Mouse (Mus musculus) lung, postnatal 0 days (tissue): ENCODE results near the gene Afdn. TPM values are rescaled to one million over a fixed set of nuclear protein-coding genes. Genes with fewer than 3 reads are reported as not detected.

Experiments used
- ATAC-seq: fragments of 200-750 bp; cut with Nextera tagmentation; 2 replicates; pipeline ENCODE4 v1.8.0; 2017; ENCODE audit warnings: moderate library complexity
- DNase-seq: peaks from one replicate; pipeline ENCODE4 v3.0.0-alpha.2; 2016; ENCODE audit warnings: low spot score
- H3K27ac ChIP-seq: fragments of 300-500 bp; sonication (generic); 2 replicates; pipeline ENCODE4 v1.5.1; 2014; ENCODE audit warnings: antibody characterized with exemption, mild to moderate bottlenecking, low read length, mixed read lengths
- H3K27me3 ChIP-seq: fragments of 300-500 bp; sonication (generic); replicated peaks from 2 replicates; pipeline ENCODE4 v1.6.1; 2014; ENCODE audit warnings: low read length, mixed read lengths; ENCODE audit not compliant: insufficient read depth
- H3K36me3 ChIP-seq: fragments of 300-500 bp; sonication (generic); 2 replicates; pipeline ENCODE4 v1.6.1; 2014; ENCODE audit warnings: low read length, mixed read lengths; ENCODE audit not compliant: insufficient read depth
- H3K4me1 ChIP-seq: fragments of 300-500 bp; sonication (generic); 2 replicates; pipeline ENCODE4 v1.6.1; 2014; ENCODE audit warnings: antibody characterized with exemption, low read depth, low read length, mixed read lengths; ENCODE audit not compliant: insufficient read depth
- H3K4me2 ChIP-seq: fragments of 300-500 bp; sonication (generic); replicated peaks from 2 replicates; pipeline ENCODE4 v1.6.1; 2014; ENCODE audit warnings: low read depth, mild to moderate bottlenecking, low read length, moderate library complexity, mixed read lengths
- H3K4me3 ChIP-seq: fragments of 300-500 bp; sonication (generic); 2 replicates; pipeline ENCODE4 v1.5.1; 2014; ENCODE audit warnings: low read depth, low read length
- H3K9ac ChIP-seq: fragments of 300-500 bp; sonication (generic); replicated peaks from 2 replicates; pipeline ENCODE4 v1.6.1; 2014; ENCODE audit warnings: low read depth, mild to moderate bottlenecking
- H3K9me3 ChIP-seq: fragments of 300-500 bp; sonication (generic); 2 replicates; pipeline ENCODE4 v1.6.1; 2016; ENCODE audit warnings: low read length, mixed read lengths
- CTCF ChIP-seq: IDR thresholded peaks from 2 replicates; pipeline ENCODE4 v1.5.1; 2016; ENCODE audit warnings: antibody characterized with exemption, mild to moderate bottlenecking
- EP300 ChIP-seq: IDR thresholded peaks from 2 replicates; pipeline ENCODE4 v1.6.1; 2016; ENCODE audit warnings: antibody characterized with exemption, mild to moderate bottlenecking, control low read depth
- WGBS: fragments of 180-500 bp; shearing (Covaris S2); extraction: QIAGEN DNeasy Blood & Tissue Kit; methylation state at CpG from one replicate; pipeline ENCODE4 v1.1.7; 2014; 5-methylcytosine and 5-hydroxymethylcytosine counted together
- polyA plus RNA-seq: library from polyadenylated mRNA; unstranded; fragments of >200 nt; fragmentation: Nextera tagmentation; extraction: Ambion mirVana; gene quantifications from 2 replicates; pipeline ENCODE4 v1.2.1, GENCODE M21; 2015

Gene Afdn
- 148 and 161 TPM in 2 replicates for polyA plus RNA-seq

DNA sequence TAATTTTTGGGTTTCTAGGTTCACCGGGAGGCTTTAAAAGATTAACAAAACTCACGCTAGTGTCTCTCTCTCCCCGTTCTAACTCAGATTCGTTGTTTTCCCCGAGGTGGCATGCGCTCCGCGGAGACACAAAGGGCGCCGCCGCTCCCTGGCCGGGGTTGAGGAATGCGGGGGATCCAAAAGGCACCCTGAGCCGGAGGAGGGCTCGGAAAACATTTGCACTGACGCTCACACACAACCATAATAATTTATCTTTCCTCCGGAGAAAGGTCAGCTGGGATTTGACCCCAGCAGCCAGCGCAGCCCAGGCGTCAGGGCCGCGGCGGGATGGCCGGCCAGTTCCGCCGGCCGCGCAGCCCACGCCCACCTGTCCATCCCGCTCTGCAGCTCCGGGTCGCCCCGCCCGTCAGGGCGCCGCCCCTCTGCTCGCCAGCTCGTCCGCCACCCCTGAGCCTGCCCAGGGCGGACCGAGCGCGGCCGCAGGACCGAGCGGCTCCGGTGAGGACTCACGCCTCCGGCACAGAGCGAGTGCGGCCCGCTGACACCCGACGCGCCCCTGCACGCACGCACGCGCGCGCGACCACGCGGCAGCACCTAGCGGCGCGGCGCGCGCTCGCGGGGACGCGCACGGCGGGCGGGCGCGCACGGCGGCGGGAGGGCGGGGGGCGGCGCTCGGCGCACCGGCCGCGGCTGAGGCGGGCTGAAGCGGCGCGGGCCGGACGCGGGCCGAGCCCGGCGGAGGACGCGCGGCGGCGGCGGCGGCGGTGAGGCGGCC, at the start of gene Afdn:
Gene Afdn (plus strand): TSS at position 687 of the 775 bp plus-strand sequence.
- Histone ChIP-seq H3K4me1 (no peaks in the 10 kb centered on the region; the same call in 1 of the 2 replicates), H3K4me3 (peak within 1 kb of the TSS; percentile 85), H3K9me3 (no peaks in the 10 kb centered on the region), H3K27me3 (no peaks in the 10 kb centered on the region), H3K27ac (peak within 1 kb of the TSS; percentile 97), H3K4me2 (peak within 1 kb of the TSS; percentile 99), H3K9ac (peak within 1 kb of the TSS; percentile 76), H3K36me3 (no peaks in the 10 kb centered on the region)
- peak; percentile 94 for ATAC-seq
- peak; percentile 90 for DNase-seq
- no peak for TF ChIP-seq EP300
- no peak for TF ChIP-seq CTCF
- WGBS: under 1% methylated on average over 61 of the region's 108 CpGs

- Histone ChIP-seq H3K27me3 (no peaks in the 10 kb centered on the region), H3K4me1 (no peaks in the 10 kb centered on the region; the same call in 1 of the 2 replicates), H3K36me3 (no peaks in the 10 kb centered on the region), H3K27ac (no peak overlapping the region), H3K4me3 (no peak overlapping the region), H3K9ac (no peak overlapping the region), H3K9me3 (no peaks in the 10 kb centered on the region), H3K4me2 (no peak overlapping the region)
- WGBS: 70% methylated on average over 5 of the region's 5 CpGs
- ATAC-seq: no peak
- no peak for DNase-seq
- TF ChIP-seq CTCF (no peak), EP300 (no peak)
Observed at GRCm38 (mm10) chr17:13711173-13711572, 49.2 kb upstream of the Afdn start.

GRCm38 (mm10) chr17:13712116-13712515, 48.2 kb upstream of the Afdn start:
- Histone ChIP-seq H3K27ac (no peak overlapping the region), H3K4me1 (no peaks in the 10 kb centered on the region; the same call in 1 of the 2 replicates), H3K36me3 (no peaks in the 10 kb centered on the region), H3K27me3 (no peaks in the 10 kb centered on the region), H3K4me3 (no peak overlapping the region), H3K4me2 (no peak overlapping the region), H3K9me3 (no peaks in the 10 kb centered on the region), H3K9ac (no peak overlapping the region)
- TF ChIP-seq EP300 (no peak), CTCF (no peak)
- no peak for DNase-seq
- 71% methylated on average over 6 of the region's 6 CpGs for WGBS
- no peak for ATAC-seq

DNA sequence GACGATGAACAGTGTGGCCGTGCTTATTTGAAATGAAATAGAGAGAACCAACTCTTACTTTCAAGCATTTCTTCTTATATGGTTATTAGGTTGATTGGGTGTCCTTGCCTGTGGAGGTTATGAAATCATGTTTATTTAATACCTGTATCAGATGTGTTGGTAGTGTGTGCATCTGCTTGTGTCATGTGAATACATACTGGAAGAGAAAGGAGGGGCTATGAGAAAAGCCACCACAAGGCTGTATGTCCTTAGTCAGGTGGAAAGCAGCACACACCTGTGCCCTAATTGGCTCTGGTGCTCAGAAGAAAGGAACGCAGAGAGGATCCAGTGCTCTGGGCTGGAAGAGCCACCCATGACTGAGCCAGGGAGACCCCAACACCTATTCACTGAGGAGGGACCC, 47.8 kb upstream of the Afdn start:
- Histone ChIP-seq H3K4me1 (no peaks in the 10 kb centered on the region; the same call in 1 of the 2 replicates), H3K27me3 (no peaks in the 10 kb centered on the region), H3K9ac (no peak overlapping the region), H3K27ac (no peak overlapping the region), H3K4me2 (no peak overlapping the region), H3K4me3 (no peak overlapping the region), H3K9me3 (no peaks in the 10 kb centered on the region), H3K36me3 (no peaks in the 10 kb centered on the region)
- ATAC-seq: no peak
- WGBS: 89% methylated on average over 3 of the region's 3 CpGs
- no peak for TF ChIP-seq EP300
- TF ChIP-seq CTCF: no peak
- DNase-seq: no peak

DNA sequence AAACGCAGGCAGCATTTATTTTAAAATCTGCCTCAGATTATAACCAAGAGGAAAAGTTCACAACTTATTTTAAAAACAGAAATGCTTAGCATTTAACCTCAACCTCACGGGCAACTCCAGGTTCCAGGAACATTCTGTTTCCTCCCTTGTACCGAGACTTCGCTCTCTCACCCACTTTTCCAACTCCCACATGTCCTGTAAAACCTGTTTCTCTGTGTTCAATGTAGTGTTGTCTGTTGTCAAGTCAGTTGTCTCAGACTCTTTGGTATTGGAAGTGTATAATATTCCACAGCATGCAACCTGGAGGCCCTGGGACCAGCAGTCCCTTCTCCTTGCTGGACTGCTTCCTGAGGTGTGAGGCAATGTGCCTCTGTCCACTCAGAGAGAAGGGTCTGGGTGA, 46.2 kb upstream of the Afdn start:
- peak overlapping the region; percentile 33 for H3K27ac ChIP-seq

DNA sequence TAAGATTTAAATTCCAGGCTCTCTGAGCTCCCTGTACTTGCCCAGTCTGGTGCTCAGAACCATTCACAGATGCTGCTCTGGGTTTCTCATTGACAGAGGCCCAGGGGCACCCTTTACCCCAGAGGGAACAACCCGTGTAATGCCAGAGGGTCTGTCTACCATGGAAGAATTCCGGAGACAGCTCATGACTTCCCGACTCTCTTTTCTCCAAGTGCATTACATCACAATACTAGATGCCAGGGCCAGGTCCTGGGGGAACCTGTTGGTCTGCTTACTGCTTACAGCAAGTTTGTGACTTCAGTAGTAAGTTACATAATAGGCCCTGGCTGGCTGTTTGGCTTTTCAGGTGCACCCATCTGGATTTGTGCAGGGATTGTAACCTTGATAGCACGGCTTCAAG, 45.7 kb upstream of the Afdn start:
- Histone ChIP-seq H3K4me1 (no peaks in the 10 kb centered on the region; the same call in 1 of the 2 replicates), H3K9me3 (no peaks in the 10 kb centered on the region), H3K4me2 (no peak overlapping the region), H3K9ac (no peak overlapping the region), H3K36me3 (no peaks in the 10 kb centered on the region), H3K4me3 (no peak overlapping the region), H3K27me3 (no peaks in the 10 kb centered on the region), H3K27ac (peak overlapping the region; percentile 52)
- 49% methylated on average over 4 of the region's 4 CpGs for WGBS
- TF ChIP-seq EP300: peak; percentile 66
- TF ChIP-seq CTCF: no peak
- peak; percentile 83 for DNase-seq
- ATAC-seq: peak; percentile 77

More for the DNA sequence above, 46.2 kb upstream of the Afdn start:
- no peak overlapping the region for H3K4me3 ChIP-seq
- H3K36me3 ChIP-seq: no peaks in the 10 kb centered on the region
- H3K9me3 ChIP-seq: no peaks in the 10 kb centered on the region
- DNase-seq: peak; percentile 35
- WGBS: 82% methylated on average over 4 of the region's 4 CpGs
- H3K9ac ChIP-seq: no peak overlapping the region
- TF ChIP-seq CTCF (no peak), EP300 (peak; percentile 57; the same call in 1 of the 2 replicates)
- H3K4me2 ChIP-seq: no peak overlapping the region
- no peaks in the 10 kb centered on the region for H3K27me3 ChIP-seq
- peak; percentile 34; the same call in 1 of the 2 replicates for ATAC-seq
- no peaks in the 10 kb centered on the region; the same call in 1 of the 2 replicates for H3K4me1 ChIP-seq
